Mouse (Mus musculus): ENCODE measurements around the gene Guca2b. TPM values are rescaled to one million over a fixed set of nuclear protein-coding genes. Genes with fewer than 3 reads are reported as not detected.
"Not testable (repeated sequence)": the region's sequence is repeated elsewhere in the genome, so short reads cannot be mapped to it uniquely, and the experiment has no call there.

Gene Guca2b
- polyA plus RNA-seq, 1 experiment = 2,057 TPM

DNA sequence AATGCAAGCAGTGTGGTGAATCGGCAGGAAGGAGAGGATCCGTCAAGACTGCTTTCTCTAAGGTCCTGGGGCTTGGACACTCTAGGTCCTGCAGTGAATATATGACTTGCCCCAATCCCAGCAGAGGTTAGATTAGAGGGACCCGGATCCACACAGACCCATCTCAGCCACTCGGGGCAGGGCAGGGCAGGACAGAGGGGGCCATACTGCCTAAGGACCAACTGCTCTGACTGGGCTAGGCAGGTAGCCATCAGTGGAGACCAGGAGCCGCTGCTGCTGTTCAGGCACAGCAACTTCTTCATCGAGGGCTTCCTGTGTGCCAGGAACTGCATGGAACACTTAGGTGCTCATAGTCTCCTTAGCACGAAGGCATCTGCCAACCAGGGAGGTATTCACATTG, 22.0 kb downstream of the Guca2b start:
- peak overlapping the region; percentile 79 for H3K27ac ChIP-seq (ENCODE audit: insufficient read depth, low read depth, low read length)
- H3K36me3 ChIP-seq (ENCODE audit: control insufficient read depth, insufficient read depth, low read length) = no peaks in the 10 kb centered on the region; the same call in 1 of the 2 replicates
- H3K4me1 ChIP-seq (ENCODE audit: control insufficient read depth, insufficient read depth, insufficient read length, low read length) = peaks cover 27% of the 10 kb centered on the region
- TF ChIP-seq POLR2A (IDR thresholded peaks at IDR 0.05; ENCODE audit: low read depth, low read length) (no peak), CTCF (IDR thresholded peaks at IDR 0.05; ENCODE audit: extremely low read depth, insufficient read length, insufficient replicate concordance, low read depth, low read length) (no peak)
- H3K4me3 ChIP-seq (ENCODE audit: low read depth, low read length) = no peak overlapping the region
- WGBS = 81% methylated on average over 7 of the region's 7 CpGs
- no peaks in the 10 kb centered on the region for H3K27me3 ChIP-seq (ENCODE audit: control insufficient read depth, insufficient read depth, low read length)

GRCm38 (mm10) chr4:119635686-119636085, 23.1 kb downstream of the Guca2b start:
- Histone ChIP-seq H3K4me3 (ENCODE audit: low read depth, low read length) (no peak overlapping the region), H3K27me3 (ENCODE audit: control insufficient read depth, insufficient read depth, low read length) (no peaks in the 10 kb centered on the region), H3K36me3 (ENCODE audit: control insufficient read depth, insufficient read depth, low read length) (no peaks in the 10 kb centered on the region; the same call in 1 of the 2 replicates), H3K4me1 (ENCODE audit: control insufficient read depth, insufficient read depth, insufficient read length, low read length) (peaks cover 34% of the 10 kb centered on the region), H3K27ac (ENCODE audit: insufficient read depth, low read depth, low read length) (no peak overlapping the region)
- no peak for TF ChIP-seq POLR2A (IDR thresholded peaks at IDR 0.05; ENCODE audit: low read depth, low read length)
- no peak for TF ChIP-seq CTCF (IDR thresholded peaks at IDR 0.05; ENCODE audit: extremely low read depth, insufficient read length, insufficient replicate concordance, low read depth, low read length)
- 64% methylated on average over 8 of the region's 8 CpGs for WGBS

DNA sequence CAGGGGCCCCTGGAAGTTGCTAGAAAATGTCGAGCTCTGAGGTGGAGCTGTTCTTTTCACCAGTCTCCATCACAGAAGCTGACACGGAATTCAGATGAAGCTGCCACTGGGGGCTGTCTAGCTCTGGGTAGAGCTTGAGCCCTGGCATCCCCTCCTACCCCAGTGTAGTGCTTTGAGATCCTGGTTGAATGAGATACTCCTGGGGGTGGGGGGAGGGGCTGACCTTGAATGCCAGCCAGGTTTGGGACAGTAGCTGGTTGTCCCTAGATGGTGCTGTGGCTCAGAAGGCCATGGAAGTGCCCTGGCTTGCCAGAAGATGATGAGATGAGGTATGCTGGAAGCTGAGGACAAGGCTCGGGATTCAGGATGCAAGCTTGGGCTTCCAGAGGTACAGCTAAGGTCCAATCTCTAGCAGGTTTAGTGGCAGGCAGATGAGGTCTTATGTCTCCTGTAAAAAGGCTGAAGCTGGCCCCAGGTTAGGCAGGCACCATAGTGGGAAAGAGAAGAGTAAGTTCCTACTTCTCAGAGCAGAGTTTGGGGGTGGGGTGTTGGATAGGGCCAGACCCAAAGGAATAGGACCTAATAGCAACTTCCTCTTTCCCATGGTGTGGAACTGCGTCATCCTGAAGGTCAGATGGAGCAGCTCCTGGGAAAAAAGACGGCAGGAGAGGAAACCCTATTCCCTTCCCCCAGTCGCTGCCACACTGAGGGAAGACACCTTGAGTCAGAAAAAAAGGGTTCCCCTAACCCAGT, 23.7 kb downstream of the Guca2b start:
- no peak overlapping the region for H3K27ac ChIP-seq (ENCODE audit: insufficient read depth, low read depth, low read length)
- H3K4me1 ChIP-seq (ENCODE audit: control insufficient read depth, insufficient read depth, insufficient read length, low read length) = peaks cover 34% of the 10 kb centered on the region
- H3K27me3 ChIP-seq (ENCODE audit: control insufficient read depth, insufficient read depth, low read length) = no peaks in the 10 kb centered on the region
- TF ChIP-seq CTCF (IDR thresholded peaks at IDR 0.05; ENCODE audit: extremely low read depth, insufficient read length, insufficient replicate concordance, low read depth, low read length) (no peak), POLR2A (IDR thresholded peaks at IDR 0.05; ENCODE audit: low read depth, low read length) (no peak)
- H3K36me3 ChIP-seq (ENCODE audit: control insufficient read depth, insufficient read depth, low read length) = peaks cover 3% of the 10 kb centered on the region; the same call in 1 of the 2 replicates
- H3K4me3 ChIP-seq (ENCODE audit: low read depth, low read length) = no peak overlapping the region
- WGBS = 63% methylated on average over 6 of the region's 6 CpGs

- Histone ChIP-seq H3K27ac (ENCODE audit: insufficient read depth, low read depth, low read length) (peak overlapping the region; percentile 29), H3K4me1 (ENCODE audit: control insufficient read depth, insufficient read depth, insufficient read length, low read length) (peaks cover 34% of the 10 kb centered on the region), H3K4me3 (ENCODE audit: low read depth, low read length) (no peak overlapping the region), H3K36me3 (ENCODE audit: control insufficient read depth, insufficient read depth, low read length) (peaks cover 9% of the 10 kb centered on the region), H3K27me3 (ENCODE audit: control insufficient read depth, insufficient read depth, low read length) (no peaks in the 10 kb centered on the region)
- TF ChIP-seq POLR2A (IDR thresholded peaks at IDR 0.05; ENCODE audit: low read depth, low read length) (no peak), CTCF (IDR thresholded peaks at IDR 0.05; ENCODE audit: extremely low read depth, insufficient read length, insufficient replicate concordance, low read depth, low read length) (no peak)
- WGBS = 63% methylated on average over 3 of the region's 3 CpGs
These were observed 24.8 kb downstream of the Guca2b start for GRCm38 (mm10) chr4:119633948-119634347.

DNA sequence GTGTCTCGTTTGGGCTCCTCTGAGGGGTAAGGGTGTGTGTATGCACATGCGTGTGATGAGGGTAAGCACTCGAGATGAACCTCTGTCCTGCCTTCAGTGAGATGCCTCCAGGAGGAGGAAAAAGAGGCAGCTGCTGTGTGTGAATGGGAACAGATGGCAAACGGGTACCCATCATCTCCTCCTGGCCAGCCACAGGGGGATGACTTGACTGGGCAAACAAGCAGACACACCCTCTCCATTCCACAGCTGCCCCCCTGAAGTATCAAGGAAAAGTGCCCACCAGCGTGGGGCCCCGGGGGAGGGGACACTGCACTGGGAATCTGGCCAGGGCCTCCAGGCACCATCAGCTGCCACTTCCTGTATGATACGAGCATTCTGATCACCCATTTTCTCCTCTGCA, 25.4 kb downstream of the Guca2b start:
- WGBS = 69% methylated on average over 7 of the region's 7 CpGs
- Histone ChIP-seq H3K27ac (ENCODE audit: insufficient read depth, low read depth, low read length) (peak overlapping the region; percentile 29; the same call in 1 of the 2 replicates), H3K4me3 (ENCODE audit: low read depth, low read length) (no peak overlapping the region), H3K4me1 (ENCODE audit: control insufficient read depth, insufficient read depth, insufficient read length, low read length) (peaks cover 34% of the 10 kb centered on the region), H3K36me3 (ENCODE audit: control insufficient read depth, insufficient read depth, low read length) (peaks cover 10% of the 10 kb centered on the region), H3K27me3 (ENCODE audit: control insufficient read depth, insufficient read depth, low read length) (no peaks in the 10 kb centered on the region)
- TF ChIP-seq CTCF (IDR thresholded peaks at IDR 0.05; ENCODE audit: extremely low read depth, insufficient read length, insufficient replicate concordance, low read depth, low read length) (no peak), POLR2A (IDR thresholded peaks at IDR 0.05; ENCODE audit: low read depth, low read length) (no peak)

- TF ChIP-seq POLR2A (IDR thresholded peaks at IDR 0.05; ENCODE audit: low read depth, low read length) (no peak), CTCF (IDR thresholded peaks at IDR 0.05; ENCODE audit: extremely low read depth, insufficient read length, insufficient replicate concordance, low read depth, low read length) (no peak)
- Histone ChIP-seq H3K36me3 (ENCODE audit: control insufficient read depth, insufficient read depth, low read length) (peaks cover 10% of the 10 kb centered on the region), H3K27ac (ENCODE audit: insufficient read depth, low read depth, low read length) (peak overlapping the region; percentile 93; the same call in 1 of the 2 replicates), H3K4me3 (ENCODE audit: low read depth, low read length) (no peak overlapping the region), H3K27me3 (ENCODE audit: control insufficient read depth, insufficient read depth, low read length) (no peaks in the 10 kb centered on the region), H3K4me1 (ENCODE audit: control insufficient read depth, insufficient read depth, insufficient read length, low read length) (peaks cover 34% of the 10 kb centered on the region)
- WGBS = 78% methylated on average over 7 of the region's 7 CpGs
These were observed 26.0 kb downstream of the Guca2b start for GRCm38 (mm10) chr4:119632721-119633120.

DNA sequence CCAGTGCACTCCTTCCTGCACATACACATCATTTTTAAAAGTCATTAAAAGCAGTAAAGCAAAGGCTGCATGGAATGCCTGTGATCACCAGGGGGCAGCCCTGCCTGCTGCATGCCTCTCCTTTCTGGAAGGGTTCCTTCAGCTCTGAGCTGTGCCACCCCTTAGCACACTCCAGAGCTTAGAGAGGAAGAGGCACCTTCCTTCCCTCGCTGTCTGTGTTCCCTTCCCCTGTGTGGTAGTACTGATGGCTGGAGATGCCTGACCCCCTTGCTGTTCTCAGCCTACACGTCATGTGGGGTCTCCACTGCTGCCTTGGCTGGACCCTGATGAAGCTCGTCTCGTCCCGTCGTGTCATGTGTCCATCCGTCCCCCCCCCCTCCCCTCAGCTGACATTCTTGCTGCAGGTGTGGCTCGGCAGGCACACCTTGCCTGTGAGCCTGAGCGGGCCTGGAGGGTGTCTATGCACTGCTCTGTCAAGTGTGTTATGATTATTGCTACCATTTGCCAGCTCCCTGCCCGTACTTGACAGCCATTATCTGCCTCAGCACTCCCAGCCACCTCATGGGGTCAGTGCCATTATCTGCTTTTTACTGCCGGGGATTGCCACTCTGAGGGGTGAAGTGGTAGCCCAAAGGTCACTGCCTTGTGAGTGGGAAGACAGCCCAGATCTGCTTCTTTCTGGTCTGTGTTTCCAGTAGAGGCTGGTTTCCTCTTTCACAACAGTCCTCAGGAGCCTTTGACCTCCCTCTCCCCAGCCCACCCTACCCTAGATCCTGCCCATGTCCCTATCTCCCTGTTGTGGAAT, 27.4 kb downstream of the Guca2b start:
- no peaks in the 10 kb centered on the region for H3K27me3 ChIP-seq (ENCODE audit: control insufficient read depth, insufficient read depth, low read length)
- H3K4me1 ChIP-seq (ENCODE audit: control insufficient read depth, insufficient read depth, insufficient read length, low read length) = peaks cover 25% of the 10 kb centered on the region
- TF ChIP-seq POLR2A (IDR thresholded peaks at IDR 0.05; ENCODE audit: low read depth, low read length) (no peak; the same call in 1 of the 2 replicates), CTCF (IDR thresholded peaks at IDR 0.05; ENCODE audit: extremely low read depth, insufficient read length, insufficient replicate concordance, low read depth, low read length) (peak; percentile 71)
- peaks cover 15% of the 10 kb centered on the region for H3K36me3 ChIP-seq (ENCODE audit: control insufficient read depth, insufficient read depth, low read length)
- peak overlapping the region; percentile 93 for H3K27ac ChIP-seq (ENCODE audit: insufficient read depth, low read depth, low read length)
- WGBS = 30% methylated on average over 11 of the region's 11 CpGs
- H3K4me3 ChIP-seq (ENCODE audit: low read depth, low read length) = peak overlapping the region; percentile 24

DNA sequence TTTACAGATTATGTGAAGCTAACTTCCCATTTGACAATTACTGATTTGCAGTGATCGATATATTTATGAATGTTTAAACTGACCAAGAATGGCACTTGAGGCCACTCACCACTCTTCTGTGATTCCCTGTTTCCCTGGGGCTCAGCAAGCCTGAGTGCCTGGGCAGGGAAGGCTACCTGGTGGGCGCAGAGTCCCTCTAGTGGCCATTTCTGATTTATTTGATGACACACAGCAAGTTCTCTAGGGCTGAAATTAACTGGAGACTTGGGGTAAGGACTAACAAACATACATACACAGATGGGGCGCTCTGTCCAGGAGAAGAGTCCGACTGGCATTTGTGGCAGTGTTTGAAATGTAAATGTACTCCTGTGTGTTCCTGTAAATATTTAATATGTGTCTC, 30.4 kb downstream of the Guca2b start:
- 79% methylated on average over 4 of the region's 4 CpGs for WGBS

More for the DNA sequence above, 30.4 kb downstream of the Guca2b start:
- Histone ChIP-seq H3K36me3 (ENCODE audit: control insufficient read depth, insufficient read depth, low read length) (peaks cover 31% of the 10 kb centered on the region), H3K4me1 (ENCODE audit: control insufficient read depth, insufficient read depth, insufficient read length, low read length) (peaks cover 13% of the 10 kb centered on the region; the same call in 1 of the 2 replicates)
- not testable (repeated sequence) for H3K27me3 ChIP-seq (ENCODE audit: control insufficient read depth, insufficient read depth, low read length); H3K4me3 ChIP-seq (ENCODE audit: low read depth, low read length); H3K27ac ChIP-seq (ENCODE audit: insufficient read depth, low read depth, low read length)
